Mouse (Mus musculus): ENCODE measurements around the gene Scml4. TPM values are rescaled to one million over a fixed set of nuclear protein-coding genes. Genes with fewer than 3 reads are reported as not detected.

Scml4 gene
- polyA plus RNA-seq, 1 experiment: not detected

DNA sequence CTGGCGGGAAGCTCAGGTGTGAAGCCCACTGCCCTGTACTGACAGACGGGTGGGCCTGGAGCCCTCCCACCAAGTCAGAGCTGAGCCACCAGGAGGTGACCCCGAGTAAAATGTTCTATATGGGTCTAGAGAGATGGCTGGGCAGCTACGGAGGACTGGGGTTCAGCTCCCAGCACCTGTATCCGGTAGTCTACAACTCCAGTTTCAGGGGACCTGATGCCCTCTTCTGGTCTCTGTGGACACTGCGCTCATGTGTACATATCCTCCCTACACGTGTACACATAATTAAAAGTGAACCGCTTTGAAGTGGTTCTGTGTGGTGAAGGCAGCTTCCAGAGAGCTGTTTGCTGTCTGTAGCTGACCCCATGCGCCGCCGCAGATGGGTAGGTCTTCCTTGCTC lies 20.1 kb upstream of the Scml4 start:
- peaks cover 2% of the 10 kb centered on the region for H3K36me3 ChIP-seq (ENCODE audit: control insufficient read depth)
- no peaks in the 10 kb centered on the region for H3K27me3 ChIP-seq (ENCODE audit: control insufficient read depth)
- H3K9me3 ChIP-seq (ENCODE audit: control insufficient read depth, low read length): no peaks in the 10 kb centered on the region
- no peaks in the 10 kb centered on the region; the same call in 1 of the 2 replicates for H3K4me1 ChIP-seq (ENCODE audit: control insufficient read depth)
- TF ChIP-seq TAL1 (IDR thresholded peaks at IDR 0.05; ENCODE audit: low read length) (no peak), GATA1 (IDR thresholded peaks at IDR 0.05; ENCODE audit: low read length) (no peak)
- H3K4me3 ChIP-seq (replicated peaks): no peak overlapping the region

DNA sequence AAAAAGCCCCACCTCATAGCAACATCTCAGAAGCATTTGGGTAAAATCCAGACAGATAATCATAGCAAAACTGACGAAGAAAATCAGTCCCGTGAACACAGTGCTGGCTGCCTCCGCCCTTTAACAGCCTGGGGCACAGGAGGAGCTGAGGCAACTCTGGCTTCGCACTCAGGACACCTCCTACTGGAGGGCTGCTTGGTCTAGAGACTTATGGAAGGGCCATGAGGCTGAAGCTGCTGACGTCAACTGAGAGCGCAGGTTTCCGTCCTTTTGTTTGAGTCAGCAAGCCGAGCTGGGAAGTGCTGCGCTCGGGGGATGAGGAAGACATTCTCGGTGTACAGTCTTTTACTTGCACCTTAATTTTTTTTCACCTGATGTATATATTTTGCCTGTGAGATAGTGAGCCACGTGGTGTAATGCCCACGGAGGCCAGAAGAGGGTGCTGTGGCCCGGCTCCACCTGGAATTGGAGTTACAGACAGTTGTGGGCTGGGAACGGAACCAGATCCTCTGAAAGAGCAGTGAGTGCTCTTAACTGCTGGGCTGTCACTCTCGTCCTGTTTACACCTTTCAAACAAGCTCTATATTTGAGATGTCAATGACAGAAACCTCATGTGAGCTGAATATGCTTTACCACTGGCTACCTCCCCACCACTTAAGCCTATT lies 18.5 kb upstream of the Scml4 start:
- Histone ChIP-seq H3K4me1 (ENCODE audit: control insufficient read depth) (no peaks in the 10 kb centered on the region; the same call in 1 of the 2 replicates), H3K27me3 (ENCODE audit: control insufficient read depth) (no peaks in the 10 kb centered on the region), H3K36me3 (ENCODE audit: control insufficient read depth) (no peaks in the 10 kb centered on the region), H3K4me3 (replicated peaks) (no peak overlapping the region), H3K9me3 (ENCODE audit: control insufficient read depth, low read length) (no peaks in the 10 kb centered on the region)
- TF ChIP-seq GATA1 (IDR thresholded peaks at IDR 0.05; ENCODE audit: low read length) (no peak), TAL1 (IDR thresholded peaks at IDR 0.05; ENCODE audit: low read length) (no peak)

DNA sequence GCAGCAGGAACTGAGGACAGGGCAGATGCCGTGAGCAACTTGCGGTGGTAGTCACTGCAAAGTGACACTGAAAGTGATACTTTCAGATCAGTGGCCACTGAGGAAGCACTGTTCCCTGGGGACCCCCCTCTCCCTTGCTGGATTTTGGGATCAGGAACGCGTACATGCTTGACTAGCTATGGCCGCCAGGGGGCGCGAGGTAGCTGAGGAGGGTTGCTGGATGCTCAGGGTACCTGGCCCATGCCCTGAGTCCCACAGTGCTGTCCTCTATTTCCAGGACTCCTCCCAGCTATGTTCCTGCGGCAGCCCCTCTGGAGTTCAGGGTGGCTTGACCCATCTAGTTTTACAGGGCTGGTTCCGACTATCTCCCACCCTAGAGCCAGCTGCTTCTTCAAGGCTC lies 17.8 kb upstream of the Scml4 start:
- no peaks in the 10 kb centered on the region; the same call in 1 of the 2 replicates for H3K4me1 ChIP-seq (ENCODE audit: control insufficient read depth)
- H3K36me3 ChIP-seq (ENCODE audit: control insufficient read depth): no peaks in the 10 kb centered on the region
- TF ChIP-seq GATA1 (IDR thresholded peaks at IDR 0.05; ENCODE audit: low read length) (no peak), TAL1 (IDR thresholded peaks at IDR 0.05; ENCODE audit: low read length) (no peak)
- no peaks in the 10 kb centered on the region for H3K27me3 ChIP-seq (ENCODE audit: control insufficient read depth)
- no peaks in the 10 kb centered on the region for H3K9me3 ChIP-seq (ENCODE audit: control insufficient read depth, low read length)
- H3K4me3 ChIP-seq (replicated peaks): no peak overlapping the region

- Histone ChIP-seq H3K27me3 (ENCODE audit: control insufficient read depth) (no peaks in the 10 kb centered on the region), H3K4me3 (replicated peaks) (no peak overlapping the region), H3K9me3 (ENCODE audit: control insufficient read depth, low read length) (no peaks in the 10 kb centered on the region), H3K4me1 (ENCODE audit: control insufficient read depth) (no peaks in the 10 kb centered on the region; the same call in 1 of the 2 replicates), H3K36me3 (ENCODE audit: control insufficient read depth) (no peaks in the 10 kb centered on the region)
- TF ChIP-seq TAL1 (IDR thresholded peaks at IDR 0.05; ENCODE audit: low read length): no peak
- TF ChIP-seq GATA1 (IDR thresholded peaks at IDR 0.05; ENCODE audit: low read length): no peak
Observed at GRCm38 (mm10) chr10:42843416-42843815, 16.8 kb upstream of the Scml4 start.

DNA sequence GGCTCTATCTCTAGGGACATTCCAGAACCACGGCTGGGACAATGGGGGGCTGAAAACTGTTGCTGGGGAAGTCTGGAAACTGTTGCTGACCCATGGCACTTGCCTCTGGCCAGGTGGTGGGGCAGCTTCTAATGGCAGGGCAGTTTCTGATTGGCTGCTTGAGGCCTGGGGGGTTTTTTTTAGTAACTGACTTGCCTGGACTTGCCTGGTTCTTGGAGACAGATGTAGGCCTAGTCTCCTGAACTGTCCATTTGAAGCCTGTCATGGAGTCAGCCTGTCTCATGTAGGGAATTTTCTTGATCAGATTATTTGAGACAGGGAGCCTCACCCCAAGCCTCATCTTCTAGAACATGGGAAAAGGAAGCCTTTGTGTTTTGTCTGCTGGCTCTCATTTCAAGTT lies 14.7 kb upstream of the Scml4 start:
- Histone ChIP-seq H3K4me1 (ENCODE audit: control insufficient read depth) (no peaks in the 10 kb centered on the region; the same call in none of the 2 replicates), H3K9me3 (ENCODE audit: control insufficient read depth, low read length) (no peaks in the 10 kb centered on the region), H3K4me3 (replicated peaks) (no peak overlapping the region), H3K36me3 (ENCODE audit: control insufficient read depth) (no peaks in the 10 kb centered on the region), H3K27me3 (ENCODE audit: control insufficient read depth) (no peaks in the 10 kb centered on the region)
- TF ChIP-seq TAL1 (IDR thresholded peaks at IDR 0.05; ENCODE audit: low read length): no peak
- TF ChIP-seq GATA1 (IDR thresholded peaks at IDR 0.05; ENCODE audit: low read length): no peak

GRCm38 (mm10) chr10:42848179-42849080 lies 11.7 kb upstream of the Scml4 start:
- TF ChIP-seq TAL1 (IDR thresholded peaks at IDR 0.05; ENCODE audit: low read length) (no peak), GATA1 (IDR thresholded peaks at IDR 0.05; ENCODE audit: low read length) (no peak)
- H3K9me3 ChIP-seq (ENCODE audit: control insufficient read depth, low read length): no peaks in the 10 kb centered on the region; the same call in 1 of the 2 replicates

GRCm38 (mm10) chr10:42849081-42849400 lies 11.1 kb upstream of the Scml4 start:
- TF ChIP-seq GATA1 (IDR thresholded peaks at IDR 0.05; ENCODE audit: low read length) (no peak), TAL1 (IDR thresholded peaks at IDR 0.05; ENCODE audit: low read length) (no peak)
- no peak overlapping the region for H3K4me3 ChIP-seq (replicated peaks)
- H3K27me3 ChIP-seq (ENCODE audit: control insufficient read depth): no peaks in the 10 kb centered on the region
- H3K4me1 ChIP-seq (ENCODE audit: control insufficient read depth): no peaks in the 10 kb centered on the region; the same call in 1 of the 2 replicates
- no peaks in the 10 kb centered on the region for H3K36me3 ChIP-seq (ENCODE audit: control insufficient read depth)
- H3K9me3 ChIP-seq (ENCODE audit: control insufficient read depth, low read length): no peaks in the 10 kb centered on the region; the same call in 1 of the 2 replicates

More at GRCm38 (mm10) chr10:42848179-42849080, 11.7 kb upstream of the Scml4 start:
- no peaks in the 10 kb centered on the region for H3K27me3 ChIP-seq (ENCODE audit: control insufficient read depth)
- H3K36me3 ChIP-seq (ENCODE audit: control insufficient read depth): no peaks in the 10 kb centered on the region
- H3K4me3 ChIP-seq (replicated peaks): no peak overlapping the region
- no peaks in the 10 kb centered on the region; the same call in 1 of the 2 replicates for H3K4me1 ChIP-seq (ENCODE audit: control insufficient read depth)

- no peak for TF ChIP-seq TAL1 (IDR thresholded peaks at IDR 0.05; ENCODE audit: low read length)
- Histone ChIP-seq H3K4me1 (ENCODE audit: control insufficient read depth) (no peaks in the 10 kb centered on the region), H3K36me3 (ENCODE audit: control insufficient read depth) (no peaks in the 10 kb centered on the region), H3K4me3 (replicated peaks) (no peak overlapping the region), H3K27me3 (ENCODE audit: control insufficient read depth) (peaks cover 2% of the 10 kb centered on the region; the same call in 1 of the 2 replicates), H3K9me3 (ENCODE audit: control insufficient read depth, low read length) (peaks cover 6% of the 10 kb centered on the region)
Observed at GRCm38 (mm10) chr10:42854838-42855237, 5.3 kb upstream of the Scml4 start.

GRCm38 (mm10) chr10:42855250-42855649 lies 4.9 kb upstream of the Scml4 start:
- TF ChIP-seq TAL1 (IDR thresholded peaks at IDR 0.05; ENCODE audit: low read length) (no peak), GATA1 (IDR thresholded peaks at IDR 0.05; ENCODE audit: low read length) (no peak)
- Histone ChIP-seq H3K9me3 (ENCODE audit: control insufficient read depth, low read length) (peaks cover 6% of the 10 kb centered on the region), H3K27me3 (ENCODE audit: control insufficient read depth) (peaks cover 2% of the 10 kb centered on the region; the same call in 1 of the 2 replicates), H3K4me3 (replicated peaks) (no peak overlapping the region), H3K36me3 (ENCODE audit: control insufficient read depth) (no peaks in the 10 kb centered on the region), H3K4me1 (ENCODE audit: control insufficient read depth) (no peaks in the 10 kb centered on the region)

Measured in erythroblast, embryonic 14.5 days (primary cell).